Mouse (Mus musculus): ENCODE measurements at regions not wholly inside any gene's neighbourhood (a gene's known extent, or its start where the extent isn't known, plus 50 kb on each side); places are given as distances from the start of the nearest gene placed in this dataset.

DNA sequence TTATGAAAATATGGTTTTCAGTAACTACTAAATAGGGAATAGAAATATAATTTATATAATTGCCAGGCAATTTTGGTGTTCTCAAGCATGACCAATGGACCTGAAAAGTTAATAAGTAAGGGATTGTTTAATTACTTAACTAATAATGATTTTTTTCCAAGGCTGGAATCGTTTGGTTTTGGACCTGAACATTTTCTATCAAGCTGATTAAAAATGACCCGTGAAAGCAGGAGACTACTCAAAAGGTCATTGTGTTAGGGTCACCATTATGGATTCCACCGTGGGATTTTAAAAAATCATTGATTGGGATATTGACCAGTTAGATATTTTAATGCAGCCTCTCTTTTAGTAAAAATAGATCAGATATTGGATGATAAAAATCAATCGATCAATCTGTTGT, 416.9 kb downstream of the Pik3r1 start:
- no peak for TF ChIP-seq CTCF (IDR thresholded peaks at IDR 0.05; ENCODE audit: control insufficient read depth, insufficient read depth, low read length)
- no peak for TF ChIP-seq POLR2A (IDR thresholded peaks at IDR 0.05; ENCODE audit: borderline replicate concordance, control insufficient read depth, low read depth, low read length)
